Mouse (Mus musculus) lung, postnatal 10 days (tissue): Measurements from ENCODE around the gene Stpg3.

Source experiments
- DNase-seq: peaks from one replicate; pipeline ENCODE4 v3.0.0; 2021

Stpg3 gene

DNA sequence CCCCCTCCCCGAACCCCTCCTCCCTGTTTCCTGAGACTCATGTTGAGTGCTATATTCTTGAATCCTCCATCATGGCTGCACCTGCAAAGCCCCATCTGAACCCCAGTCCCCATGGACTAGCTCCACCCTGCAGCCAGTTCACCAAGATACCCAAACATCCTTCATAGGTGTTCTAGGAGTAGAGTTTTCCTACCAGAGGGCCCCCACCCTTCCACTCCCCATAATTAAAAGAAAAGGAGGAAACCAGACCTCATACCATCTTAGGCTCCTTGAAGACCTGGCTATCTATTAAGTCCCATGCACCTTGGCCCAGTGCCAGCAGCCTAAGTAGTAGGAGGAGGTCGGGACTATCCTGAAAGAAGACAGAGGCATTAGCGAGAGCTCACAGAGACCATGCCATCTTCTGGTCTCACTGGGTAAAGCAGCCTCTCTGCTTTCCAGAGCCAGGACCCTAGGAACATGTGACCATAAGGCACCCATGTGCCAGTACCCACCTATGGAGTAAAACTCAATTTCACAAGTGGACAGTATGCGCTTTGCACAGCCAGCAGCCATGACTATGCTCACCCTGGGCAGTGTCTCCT lies 10.7 kb downstream of the Stpg3 start:
- peak; percentile 32 for DNase-seq

DNA sequence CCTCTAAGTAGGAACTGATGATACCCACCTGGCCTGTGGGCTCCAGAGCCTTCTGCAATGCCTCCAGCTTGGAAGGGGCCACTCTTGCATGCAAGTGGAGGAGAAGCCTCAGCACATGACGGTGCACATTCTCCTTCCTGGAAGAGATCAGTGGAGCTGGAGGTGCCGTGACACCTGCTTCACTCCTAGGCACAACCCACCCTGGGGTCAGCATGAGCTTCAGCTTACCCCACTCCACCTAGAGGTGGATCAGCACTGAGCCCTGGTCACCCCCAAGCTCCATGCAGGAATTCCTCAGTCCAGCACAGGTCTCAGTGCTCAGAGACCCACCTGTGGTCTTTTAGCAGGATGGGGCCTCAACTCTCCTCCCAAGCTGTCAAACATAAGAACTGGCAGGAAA lies 13.8 kb downstream of the Stpg3 start:
- no peak for DNase-seq

GRCm38 (mm10) chr2:25197946-25198345 lies 16.5 kb downstream of the Stpg3 start:
- no peak for DNase-seq

DNA sequence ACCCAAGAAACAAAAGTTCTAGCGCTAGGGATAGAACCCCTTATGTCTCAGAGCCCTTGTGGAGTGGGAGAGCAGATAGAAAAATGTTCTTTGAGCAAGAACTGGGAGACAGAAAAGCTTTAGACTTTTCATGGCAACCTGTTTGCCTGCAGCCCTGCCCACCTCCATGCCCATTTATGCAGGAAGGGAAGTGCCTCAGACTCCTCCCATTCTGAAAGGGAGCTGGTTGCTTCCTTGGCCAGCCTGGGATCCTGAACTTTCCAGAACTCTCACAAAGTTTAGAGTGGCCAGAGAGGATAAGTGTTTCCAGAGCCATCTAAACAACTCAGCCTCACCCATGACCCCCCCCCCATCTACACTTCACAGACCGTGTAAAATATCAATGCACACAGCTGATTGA lies 17.2 kb downstream of the Stpg3 start:
- peak; percentile 59 for DNase-seq

DNA sequence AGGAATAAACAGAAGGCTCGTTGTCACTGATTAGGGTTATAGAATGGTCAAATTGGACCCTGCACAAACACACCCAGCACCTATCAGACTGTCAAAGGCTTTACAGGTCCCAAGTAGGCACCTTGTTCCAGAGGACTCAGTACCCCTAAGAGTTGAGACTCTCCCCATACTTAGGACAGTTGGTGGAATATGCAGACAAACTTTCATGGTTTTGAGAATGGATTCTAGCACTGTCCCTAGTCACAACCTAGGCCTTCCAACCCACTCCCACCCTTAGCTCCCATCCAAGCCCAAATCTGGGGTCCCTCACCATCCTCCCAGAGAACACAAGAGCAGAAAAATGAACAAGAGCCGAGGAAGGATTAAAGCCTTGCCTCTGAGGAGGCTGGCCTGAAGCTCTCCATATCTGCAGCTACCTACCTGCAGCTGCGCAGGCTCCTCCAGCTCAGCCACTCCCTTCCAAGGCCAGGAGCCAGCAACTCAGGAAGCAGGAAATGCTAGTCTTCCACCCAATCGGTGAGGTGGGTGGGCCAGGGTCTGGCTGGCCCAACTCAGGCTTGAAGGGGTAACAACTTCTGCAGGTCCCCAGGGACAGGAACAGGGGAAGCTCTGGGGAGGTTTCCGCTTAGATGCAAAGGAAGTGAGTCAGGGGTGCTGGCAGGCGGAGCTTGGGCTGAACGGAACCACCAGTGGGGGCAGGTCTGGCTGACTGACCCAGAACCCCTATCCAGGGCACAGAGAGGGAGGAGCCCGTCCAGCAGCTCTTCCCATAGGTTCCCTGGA lies 18.1 kb downstream of the Stpg3 start, which contains the start of gene Tor4a:
Tor4a (minus strand) TSS at position 715 of the 783 bp plus-strand sequence.
- peak; percentile 90 for DNase-seq

DNA sequence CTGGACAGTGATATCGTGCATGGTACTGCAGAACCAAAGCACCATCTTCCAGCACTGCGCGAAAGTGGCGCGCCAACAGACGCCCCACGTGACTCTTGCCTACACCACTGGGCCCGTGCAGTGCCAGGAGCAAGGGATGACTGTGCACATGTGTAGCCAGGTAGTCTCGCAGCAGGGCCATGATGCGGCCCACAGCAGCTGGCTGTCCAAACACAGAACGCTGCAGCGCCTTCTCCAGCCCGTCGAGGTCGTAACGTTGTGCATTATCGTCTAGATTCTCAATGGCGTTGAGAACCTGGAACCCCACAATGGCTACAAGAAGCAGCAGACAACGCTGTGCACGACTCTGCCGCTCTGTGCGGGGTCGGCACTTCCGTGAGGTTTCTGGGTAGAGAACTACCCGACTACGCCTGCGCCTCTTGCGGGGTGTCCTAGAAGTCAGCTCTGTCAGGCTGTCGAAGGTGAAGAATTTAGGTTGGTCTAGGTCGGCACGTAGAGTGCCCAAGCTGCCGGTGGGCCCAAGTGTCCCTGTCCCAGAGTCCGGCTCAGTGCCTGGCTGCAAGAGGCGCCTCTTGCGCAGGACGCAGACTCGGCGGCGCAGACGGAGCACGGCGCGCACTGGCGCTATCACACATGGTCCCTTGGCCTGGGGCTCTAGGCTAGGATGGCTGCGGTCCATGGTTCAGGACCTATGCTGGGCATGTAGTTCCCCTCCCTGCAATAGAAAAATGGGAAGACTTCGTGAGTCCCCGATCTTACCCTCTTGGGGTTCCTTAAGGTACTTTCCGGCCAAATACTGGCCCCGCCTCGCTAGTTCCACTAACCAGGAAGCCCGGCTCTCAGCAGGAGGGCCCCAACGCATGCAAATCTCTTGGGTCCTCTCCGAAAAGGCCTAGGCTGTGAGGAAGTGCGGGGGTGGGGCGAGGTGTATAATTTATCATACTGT lies 19.0 kb downstream of the Stpg3 start:
- peak; percentile 83 for DNase-seq

DNA sequence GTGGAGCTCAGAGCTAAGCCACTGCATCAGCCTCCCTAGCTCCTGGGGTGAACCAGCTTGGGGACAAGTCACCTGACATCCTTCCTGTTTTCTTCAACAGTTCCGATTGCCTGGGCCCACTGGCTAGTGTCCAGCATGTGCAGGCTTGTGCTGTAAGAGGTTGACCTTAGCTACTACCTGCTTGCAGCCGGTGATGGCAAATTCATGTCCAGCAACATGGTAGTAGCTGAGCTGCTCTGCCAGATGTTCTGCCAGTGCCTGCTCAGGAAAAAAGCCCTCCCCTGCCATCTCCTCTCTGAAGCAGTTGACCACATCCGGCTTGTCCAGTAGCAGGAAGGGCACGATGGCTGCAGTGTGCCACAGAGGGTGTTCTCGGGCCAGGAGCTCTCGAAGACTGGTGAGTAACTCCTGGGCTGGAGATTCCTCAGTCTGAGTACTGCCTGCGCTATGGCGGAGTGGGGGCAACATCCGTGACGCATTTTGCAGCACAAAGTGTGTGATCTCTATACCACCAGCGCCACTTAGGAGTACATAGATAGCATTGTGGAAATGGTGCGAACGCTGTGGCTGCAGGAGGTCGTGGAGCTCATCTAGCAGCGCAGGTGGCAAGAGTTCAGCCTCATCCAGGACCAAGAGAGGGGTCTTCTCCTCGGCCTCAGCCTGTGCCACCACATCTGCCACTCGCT lies 19.8 kb downstream of the Stpg3 start:
- no peak for DNase-seq

- no peak for DNase-seq
Measured at GRCm38 (mm10) chr2:25194006-25194405, 20.4 kb downstream of the Stpg3 start.

- peak; percentile 91 for DNase-seq
Measured at GRCm38 (mm10) chr2:25193330-25193770, 21.1 kb downstream of the Stpg3 start.

GRCm38 (mm10) chr2:25187841-25188240 lies 26.6 kb downstream of the Stpg3 start:
- DNase-seq = no peak

DNA sequence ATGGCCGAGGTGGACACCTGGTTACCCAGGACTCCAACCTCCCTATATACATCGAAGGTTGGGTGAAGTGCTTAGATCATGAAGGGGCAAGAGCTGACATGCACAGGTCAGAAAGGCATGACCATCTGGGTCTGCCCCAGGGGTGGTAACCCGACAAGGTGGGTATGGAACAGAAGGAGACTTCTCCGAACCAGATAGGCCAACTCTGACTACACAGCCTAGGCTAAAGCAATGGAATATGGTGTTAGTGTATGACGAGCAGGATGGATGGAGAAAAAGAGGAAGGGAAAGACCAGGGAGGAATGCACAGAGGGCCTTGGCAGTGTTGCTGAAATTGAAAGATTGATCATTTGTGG lies 27.9 kb downstream of the Stpg3 start:
- DNase-seq = no peak

- DNase-seq = peak; percentile 70
Measured at GRCm38 (mm10) chr2:25185625-25186574, 28.5 kb downstream of the Stpg3 start.

DNA sequence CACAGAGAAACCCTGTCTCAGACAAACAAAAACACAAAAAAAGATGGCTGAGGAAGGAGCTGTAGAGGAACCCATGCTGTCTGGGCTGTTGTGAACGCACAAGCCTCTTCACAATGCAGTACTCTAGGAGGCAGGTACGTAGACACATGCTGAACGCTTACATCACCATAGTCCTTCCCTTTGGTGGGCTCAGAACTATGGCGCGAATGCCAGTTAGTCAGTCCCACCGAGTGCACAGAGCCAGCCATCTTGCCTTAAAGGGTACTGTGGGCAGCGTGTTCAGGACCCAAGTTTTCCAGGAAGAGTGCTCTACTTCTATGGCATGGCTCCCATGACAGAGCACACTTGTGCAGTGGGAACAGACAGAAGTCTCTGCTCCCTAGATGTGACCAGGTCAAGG lies 29.9 kb downstream of the Stpg3 start:
- no peak for DNase-seq

DNA sequence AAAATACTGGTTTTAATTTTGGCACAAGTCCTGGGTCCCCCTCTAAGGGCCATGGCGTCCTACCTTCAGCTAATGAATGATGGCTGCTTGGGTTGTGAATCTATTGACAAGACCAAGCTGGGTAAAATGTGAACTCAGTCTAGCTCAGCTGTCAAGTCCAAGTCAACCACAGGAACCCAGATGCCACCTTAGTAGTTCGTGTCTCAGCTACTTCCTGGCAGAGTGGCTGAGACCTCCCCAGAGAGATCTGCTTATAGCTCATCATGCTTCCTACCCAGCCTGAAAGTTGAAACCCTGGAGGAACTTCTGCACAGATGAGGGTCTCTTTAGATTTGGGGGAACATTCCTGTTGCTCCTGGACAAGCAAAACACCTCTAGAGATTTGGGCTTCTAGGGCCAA lies 31.1 kb downstream of the Stpg3 start:
- no peak for DNase-seq

- DNase-seq = no peak
Measured at GRCm38 (mm10) chr2:25182664-25183063, 31.8 kb downstream of the Stpg3 start.

- DNase-seq = no peak
Measured at GRCm38 (mm10) chr2:25181891-25182397, 32.5 kb downstream of the Stpg3 start.

GRCm38 (mm10) chr2:25180973-25181890 lies 33.2 kb downstream of the Stpg3 start:
- peak; percentile 55 for DNase-seq

- peak; percentile 97 for DNase-seq
Measured at GRCm38 (mm10) chr2:25180478-25180903, 33.9 kb downstream of the Stpg3 start, which contains the start of gene Nrarp. Nrarp (plus strand) TSS chr2:25180758.

- DNase-seq = no peak
Measured at GRCm38 (mm10) chr2:25179566-25180217, 34.7 kb downstream of the Stpg3 start.
